Mouse (Mus musculus): ENCODE data around the gene Swt1. TPM values are rescaled to one million over a fixed set of nuclear protein-coding genes. Genes with fewer than 3 reads are reported as not detected.

Swt1 gene
- polyA plus RNA-seq, 1 experiment from 2014 or later, result 17.7 TPM

DNA sequence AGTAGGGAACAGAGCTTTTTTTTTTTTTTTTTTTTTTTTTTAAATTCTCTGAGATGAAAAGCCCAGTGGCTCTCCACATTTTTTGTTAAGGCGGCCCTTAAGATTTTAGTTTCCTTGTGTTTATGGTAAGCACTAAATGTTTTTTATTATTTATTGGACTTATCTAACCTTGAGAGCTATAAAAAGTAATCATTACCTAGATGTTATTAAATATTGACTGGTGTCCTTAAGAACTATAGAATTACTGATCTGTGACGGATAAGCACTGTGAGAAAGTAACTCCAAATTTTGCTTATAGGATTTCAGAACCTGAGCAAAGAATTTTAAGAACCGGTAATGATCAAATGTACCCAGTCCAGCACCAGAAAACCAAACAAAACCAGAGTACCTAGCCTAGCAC lies 95.4 kb downstream of the Swt1 start:
- WGBS, result 93% methylated on average over 3 of the region's 3 CpGs
- no peak overlapping the region for H3K4me3 ChIP-seq
- H3K4me1 ChIP-seq (replicated peaks), result 0 out of 2 replicates have a peak, but pooled peaks cover 1% of the 10 kb centered on the region
- H3K27ac ChIP-seq, result no peak overlapping the region
- no peak for DNase-seq (ENCODE audit: low spot score)
- no peaks in the 10 kb centered on the region for H3K36me3 ChIP-seq
- H3K27me3 ChIP-seq (ENCODE audit: insufficient read depth, poor library complexity, severe bottlenecking), result no peaks in the 10 kb centered on the region
- no peaks in the 10 kb centered on the region for H3K9me3 ChIP-seq

DNA sequence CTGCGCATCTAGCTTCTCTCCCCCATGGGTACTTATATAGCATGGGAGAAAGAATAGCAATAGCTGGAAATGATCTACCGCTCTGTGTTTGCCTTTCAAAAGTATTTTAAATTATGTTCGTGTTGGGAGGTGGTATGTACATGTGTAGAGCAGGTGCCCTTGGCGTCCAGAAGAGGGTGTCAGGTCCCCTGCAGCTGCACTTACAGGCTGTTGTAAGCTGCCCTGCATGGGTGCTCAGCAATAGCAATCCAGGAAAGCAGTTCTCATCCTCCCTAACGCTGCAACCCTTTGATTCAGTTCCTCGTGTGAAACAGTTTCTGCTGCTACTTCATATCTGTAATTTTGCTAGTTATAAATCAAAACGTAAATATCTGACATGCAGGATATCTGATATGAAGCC lies 98.7 kb downstream of the Swt1 start:
- no peak for DNase-seq (ENCODE audit: low spot score)
- Histone ChIP-seq H3K9me3 (no peaks in the 10 kb centered on the region), H3K36me3 (no peaks in the 10 kb centered on the region), H3K27ac (no peak overlapping the region), H3K4me3 (no peak overlapping the region), H3K27me3 (ENCODE audit: insufficient read depth, poor library complexity, severe bottlenecking) (no peaks in the 10 kb centered on the region), H3K4me1 (replicated peaks) (no peaks in the 10 kb centered on the region)
- 86% methylated on average over 7 of the region's 7 CpGs for WGBS

DNA sequence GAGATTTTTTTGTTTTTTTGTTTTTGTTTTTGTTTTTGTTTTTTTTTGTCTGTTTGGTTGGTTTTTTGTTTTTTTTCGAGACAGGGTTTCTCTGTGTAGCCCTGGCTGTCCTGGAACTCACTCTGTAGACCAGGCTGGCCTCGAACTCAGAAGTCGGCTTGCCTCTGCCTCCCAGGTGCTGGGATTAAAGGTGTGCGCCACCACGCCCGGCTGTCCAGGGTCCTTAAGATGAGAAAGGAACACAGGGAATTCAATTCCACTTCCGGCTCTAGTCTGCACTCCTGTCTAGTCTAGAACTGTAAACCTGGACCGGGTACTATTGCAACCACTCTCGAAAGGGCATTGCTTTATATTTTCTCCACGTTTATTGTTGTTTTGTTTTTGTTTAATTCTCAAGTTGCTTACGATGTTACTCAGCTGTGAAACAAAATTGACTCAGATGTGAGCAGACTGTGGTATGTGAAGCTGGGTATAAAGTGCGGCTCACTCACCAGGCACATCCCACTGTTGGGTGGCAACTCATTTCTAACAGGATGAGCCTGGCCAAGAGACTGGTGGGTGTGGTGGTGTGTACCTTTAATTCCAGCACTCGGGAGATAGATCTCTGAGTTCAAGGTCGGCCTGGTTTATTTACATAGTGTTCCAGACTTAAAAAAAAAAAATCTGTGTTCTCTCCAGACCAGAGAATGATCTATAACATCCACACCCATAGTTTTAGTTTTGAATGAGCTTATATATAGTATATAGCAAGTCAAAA lies 99.7 kb downstream of the Swt1 start:
- Histone ChIP-seq H3K4me3 (no peak overlapping the region), H3K27ac (no peak overlapping the region), H3K4me1 (replicated peaks) (no peaks in the 10 kb centered on the region), H3K27me3 (ENCODE audit: insufficient read depth, poor library complexity, severe bottlenecking) (no peaks in the 10 kb centered on the region), H3K36me3 (no peaks in the 10 kb centered on the region), H3K9me3 (no peaks in the 10 kb centered on the region)
- DNase-seq (ENCODE audit: low spot score), result no peak
- 87% methylated on average over 14 of the region's 14 CpGs for WGBS

DNA sequence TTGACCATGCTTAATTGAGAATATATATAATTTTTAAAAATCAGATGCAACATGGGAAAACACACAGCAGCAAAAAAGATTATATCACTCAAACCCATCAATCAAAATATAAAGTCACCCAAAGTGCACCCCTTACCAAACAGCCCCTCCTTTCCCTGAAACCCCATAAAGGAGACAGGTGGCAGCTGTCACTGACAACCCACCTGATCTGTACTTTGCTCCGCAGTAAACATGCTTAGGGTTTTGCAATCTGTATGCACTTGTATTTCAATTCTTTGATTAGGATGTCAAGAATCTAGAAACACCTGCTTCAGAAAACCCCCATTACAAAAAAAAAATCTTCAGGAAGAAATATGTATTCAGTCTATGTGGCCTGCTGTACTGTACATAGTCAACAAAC lies 102.9 kb downstream of the Swt1 start:
- WGBS, result 97% methylated on average over 1 of the region's 1 CpGs
- no peak for DNase-seq (ENCODE audit: low spot score)
- H3K4me1 ChIP-seq (replicated peaks), result no peaks in the 10 kb centered on the region
- no peak overlapping the region for H3K27ac ChIP-seq
- no peaks in the 10 kb centered on the region for H3K27me3 ChIP-seq (ENCODE audit: insufficient read depth, poor library complexity, severe bottlenecking)
- H3K9me3 ChIP-seq, result no peaks in the 10 kb centered on the region
- no peaks in the 10 kb centered on the region for H3K36me3 ChIP-seq
- no peak overlapping the region for H3K4me3 ChIP-seq

DNA sequence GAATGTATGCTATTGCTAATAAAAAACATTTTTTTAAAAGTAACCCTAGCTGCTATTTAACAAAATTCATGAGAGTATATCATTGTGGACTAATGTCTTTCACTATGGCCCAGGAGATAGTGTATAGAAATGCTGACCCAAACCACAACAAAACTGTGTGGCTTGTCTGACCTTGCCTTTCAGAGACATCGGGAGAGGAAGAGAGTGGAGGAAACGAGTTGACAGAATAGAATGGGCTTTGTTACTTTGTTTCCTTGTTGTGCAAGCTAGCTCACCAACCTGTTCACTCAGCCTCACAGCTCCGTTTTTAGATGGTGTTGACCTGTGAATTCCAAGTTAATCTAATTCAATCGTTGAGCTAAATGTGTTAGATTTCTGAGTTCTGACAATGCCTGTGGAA lies 107.8 kb downstream of the Swt1 start:
- no peaks in the 10 kb centered on the region for H3K36me3 ChIP-seq
- H3K27me3 ChIP-seq (ENCODE audit: insufficient read depth, poor library complexity, severe bottlenecking), result no peaks in the 10 kb centered on the region
- H3K27ac ChIP-seq, result no peak overlapping the region
- H3K9me3 ChIP-seq, result no peaks in the 10 kb centered on the region
- WGBS, result 77% methylated on average over 4 of the region's 4 CpGs
- no peaks in the 10 kb centered on the region for H3K4me1 ChIP-seq (replicated peaks)
- no peak for DNase-seq (ENCODE audit: low spot score)
- no peak overlapping the region for H3K4me3 ChIP-seq

DNA sequence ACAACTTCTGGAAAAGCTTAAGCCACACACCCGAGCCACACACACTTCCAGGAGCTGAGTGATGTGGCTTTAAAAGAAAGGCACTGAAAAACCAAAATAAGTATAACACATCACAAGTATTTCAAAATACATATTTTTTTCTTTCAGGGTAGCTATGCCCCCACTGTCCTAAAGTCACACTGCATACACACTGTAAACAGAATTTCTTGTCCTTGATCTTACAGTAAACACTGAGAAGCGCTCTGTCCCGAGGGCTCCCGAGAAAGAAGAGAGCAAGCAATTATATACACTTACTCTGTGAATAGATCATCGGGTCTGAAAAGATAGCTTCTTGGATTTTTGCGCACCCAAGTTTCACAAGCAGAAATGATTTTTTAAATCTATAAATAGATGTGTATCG lies 109.0 kb downstream of the Swt1 start:
- 89% methylated on average over 7 of the region's 7 CpGs for WGBS
- no peak for DNase-seq (ENCODE audit: low spot score)

More for the DNA sequence above, 109.0 kb downstream of the Swt1 start:
- H3K27ac ChIP-seq, result no peak overlapping the region
- no peaks in the 10 kb centered on the region for H3K27me3 ChIP-seq (ENCODE audit: insufficient read depth, poor library complexity, severe bottlenecking)
- H3K4me3 ChIP-seq, result no peak overlapping the region
- H3K4me1 ChIP-seq (replicated peaks), result no peaks in the 10 kb centered on the region
- H3K9me3 ChIP-seq, result no peaks in the 10 kb centered on the region
- H3K36me3 ChIP-seq, result no peaks in the 10 kb centered on the region

Other genes with a start within 250 kb of the Swt1 start
- 0.20 TPM in 1 of 2 replicates, not detected in the other for gene Gm47985, start 245.9 kb downstream of the Swt1 start, polyA plus RNA-seq (2016; fragmentation: Nextera tagmentation; extraction: Ambion mirVana)
- gene Gm8947, start 236.1 kb downstream of the Swt1 start, polyA plus RNA-seq (2016; fragmentation: Nextera tagmentation; extraction: Ambion mirVana), result 0.10 and 0.25 TPM in 2 replicates
- 0.30 TPM in 1 of 2 replicates, not detected in the other for gene Gm47995, start 230.0 kb downstream of the Swt1 start, polyA plus RNA-seq (2016; fragmentation: Nextera tagmentation; extraction: Ambion mirVana)
- gene 3110040M04Rik, start 224.3 kb downstream of the Swt1 start, polyA plus RNA-seq (2016; fragmentation: Nextera tagmentation; extraction: Ambion mirVana), result 0.90 TPM in 1 of 2 replicates, not detected in the other
- 0.33 TPM in 1 of 2 replicates, not detected in the other for gene Gm47996, start 218.3 kb downstream of the Swt1 start, polyA plus RNA-seq (2016; fragmentation: Nextera tagmentation; extraction: Ambion mirVana)
- 299 and 375 TPM in 2 replicates for gene Ivns1abp, start 84.0 kb downstream of the Swt1 start, polyA plus RNA-seq (2016; fragmentation: Nextera tagmentation; extraction: Ambion mirVana)
- 54.9 and 55.4 TPM in 2 replicates for gene Trmt1l, start 87 bp upstream of the Swt1 start, polyA plus RNA-seq (2016; fragmentation: Nextera tagmentation; extraction: Ambion mirVana)
- gene Rnf2, start 72.5 kb upstream of the Swt1 start, polyA plus RNA-seq (2016; fragmentation: Nextera tagmentation; extraction: Ambion mirVana), result 102 and 116 TPM in 2 replicates
- 0.68 and 0.93 TPM in 2 replicates for gene Fam129a, start 142.7 kb upstream of the Swt1 start, polyA plus RNA-seq (2016; fragmentation: Nextera tagmentation; extraction: Ambion mirVana)

All from hindbrain, embryonic 10.5 days (tissue).